Mouse (Mus musculus): ENCODE data around the gene Abcc8. TPM values are rescaled to one million over a fixed set of nuclear protein-coding genes. Genes with fewer than 3 reads are reported as not detected.

Gene Abcc8
- polyA plus RNA-seq (2012; fragmentation: generic; extraction: Trizol) = 0.34 TPM

- TF ChIP-seq REST (IDR thresholded peaks at IDR 0.05; ENCODE audit: insufficient read depth, insufficient read length) (no peak), POLR2AphosphoS2 (IDR thresholded peaks at IDR 0.05; ENCODE audit: insufficient read length, low read depth) (no peak), USF1 (IDR thresholded peaks at IDR 0.05; ENCODE audit: low read depth) (no peak), MYOG (IDR thresholded peaks at IDR 0.05; ENCODE audit: control insufficient read depth in 1 of 3, insufficient read depth in 1 of 3, insufficient read length in 2 of 3, low read depth in 2 of 3) (no peak), E2F4 (IDR thresholded peaks at IDR 0.05; ENCODE audit: insufficient read depth) (no peak), SRF (IDR thresholded peaks at IDR 0.05; ENCODE audit: control insufficient read depth, insufficient read length, low read depth) (no peak), TCF3 (IDR thresholded peaks at IDR 0.05; ENCODE audit: insufficient read length, low read depth) (no peak), POLR2A (IDR thresholded peaks at IDR 0.05; ENCODE audit: insufficient read length, low read depth) (no peak), CEBPB (IDR thresholded peaks at IDR 0.05; ENCODE audit: insufficient read depth, poor library complexity, severe bottlenecking) (no peak), MAX (IDR thresholded peaks at IDR 0.05; ENCODE audit: low read depth) (no peak), MYOD1 (IDR thresholded peaks at IDR 0.05; ENCODE audit: control insufficient read depth in 1 of 3, insufficient read length in 2 of 3, low read depth in 2 of 3) (no peak), TCF12 (IDR thresholded peaks at IDR 0.05; ENCODE audit: insufficient read depth, poor library complexity, severe bottlenecking) (no peak)
- H3K27me3 ChIP-seq (ENCODE audit: control insufficient read depth, insufficient read depth, insufficient read length) = peaks cover 60% of the 10 kb centered on the region
- no peaks in the 10 kb centered on the region for H3K79me2 ChIP-seq (ENCODE audit: control insufficient read depth, insufficient read depth)
- no peaks in the 10 kb centered on the region for H3K36me3 ChIP-seq (ENCODE audit: control insufficient read depth, insufficient read depth)
- no peak within 1 kb of the TSS for H3K4me3 ChIP-seq
- no peak within 1 kb of the TSS for H3ac ChIP-seq (ENCODE audit: control insufficient read depth, insufficient read length)
- H3K4me2 ChIP-seq (ENCODE audit: low read depth) = no peak within 1 kb of the TSS
Measured at GRCm38 (mm10) chr7:46179431-46180275, at the start of gene Abcc8. Gene Abcc8, minus strand, starts transcription at chr7:46180033.

GRCm38 (mm10) chr7:46226936-46227335, 47.1 kb upstream of the Abcc8 start:
- no peaks in the 10 kb centered on the region for H3K79me2 ChIP-seq (ENCODE audit: control insufficient read depth, insufficient read depth)
- no peak overlapping the region for H3K4me3 ChIP-seq
- H3ac ChIP-seq (ENCODE audit: control insufficient read depth, insufficient read length) = no peak overlapping the region
- H3K27me3 ChIP-seq (ENCODE audit: control insufficient read depth, insufficient read depth, insufficient read length) = peaks cover 53% of the 10 kb centered on the region
- H3K4me2 ChIP-seq (ENCODE audit: low read depth) = no peak overlapping the region
- TF ChIP-seq POLR2AphosphoS2 (IDR thresholded peaks at IDR 0.05; ENCODE audit: insufficient read length, low read depth) = no peak
- no peak for TF ChIP-seq MYOD1 (IDR thresholded peaks at IDR 0.05; ENCODE audit: control insufficient read depth in 1 of 3, insufficient read length in 2 of 3, low read depth in 2 of 3)
- no peak for TF ChIP-seq E2F4 (IDR thresholded peaks at IDR 0.05; ENCODE audit: insufficient read depth)
- no peaks in the 10 kb centered on the region for H3K36me3 ChIP-seq (ENCODE audit: control insufficient read depth, insufficient read depth)

- Histone ChIP-seq H3K79me2 (ENCODE audit: control insufficient read depth, insufficient read depth) (no peaks in the 10 kb centered on the region), H3K4me3 (no peak overlapping the region), H3K36me3 (ENCODE audit: control insufficient read depth, insufficient read depth) (no peaks in the 10 kb centered on the region), H3ac (ENCODE audit: control insufficient read depth, insufficient read length) (no peak overlapping the region), H3K27me3 (ENCODE audit: control insufficient read depth, insufficient read depth, insufficient read length) (peaks cover 60% of the 10 kb centered on the region), H3K4me2 (ENCODE audit: low read depth) (no peak overlapping the region)
- TF ChIP-seq MAX (IDR thresholded peaks at IDR 0.05; ENCODE audit: low read depth) = no peak
- no peak for TF ChIP-seq SRF (IDR thresholded peaks at IDR 0.05; ENCODE audit: control insufficient read depth, insufficient read length, low read depth)
- TF ChIP-seq REST (IDR thresholded peaks at IDR 0.05; ENCODE audit: insufficient read depth, insufficient read length) = no peak
- no peak for TF ChIP-seq TCF3 (IDR thresholded peaks at IDR 0.05; ENCODE audit: insufficient read length, low read depth)
- TF ChIP-seq USF1 (IDR thresholded peaks at IDR 0.05; ENCODE audit: low read depth) = no peak
- TF ChIP-seq CEBPB (IDR thresholded peaks at IDR 0.05; ENCODE audit: insufficient read depth, poor library complexity, severe bottlenecking) = no peak
Measured at GRCm38 (mm10) chr7:46226253-46226652, 46.4 kb upstream of the Abcc8 start.

GRCm38 (mm10) chr7:46220591-46221129, 40.8 kb upstream of the Abcc8 start:
- no peak overlapping the region for H3ac ChIP-seq (ENCODE audit: control insufficient read depth, insufficient read length)
- H3K4me3 ChIP-seq = no peak overlapping the region
- TF ChIP-seq MYOG (IDR thresholded peaks at IDR 0.05; ENCODE audit: control insufficient read depth in 1 of 3, insufficient read depth in 1 of 3, insufficient read length in 2 of 3, low read depth in 2 of 3) (no peak), POLR2AphosphoS2 (IDR thresholded peaks at IDR 0.05; ENCODE audit: insufficient read length, low read depth) (no peak), CEBPB (IDR thresholded peaks at IDR 0.05; ENCODE audit: insufficient read depth, poor library complexity, severe bottlenecking) (no peak), E2F4 (IDR thresholded peaks at IDR 0.05; ENCODE audit: insufficient read depth) (no peak), POLR2A (IDR thresholded peaks at IDR 0.05; ENCODE audit: insufficient read length, low read depth) (no peak), TCF12 (IDR thresholded peaks at IDR 0.05; ENCODE audit: insufficient read depth, poor library complexity, severe bottlenecking) (no peak), TCF3 (IDR thresholded peaks at IDR 0.05; ENCODE audit: insufficient read length, low read depth) (no peak), MAX (IDR thresholded peaks at IDR 0.05; ENCODE audit: low read depth) (no peak), MYOD1 (IDR thresholded peaks at IDR 0.05; ENCODE audit: control insufficient read depth in 1 of 3, insufficient read length in 2 of 3, low read depth in 2 of 3) (no peak), USF1 (IDR thresholded peaks at IDR 0.05; ENCODE audit: low read depth) (no peak), REST (IDR thresholded peaks at IDR 0.05; ENCODE audit: insufficient read depth, insufficient read length) (no peak)
- no peaks in the 10 kb centered on the region for H3K79me2 ChIP-seq (ENCODE audit: control insufficient read depth, insufficient read depth)
- no peaks in the 10 kb centered on the region for H3K36me3 ChIP-seq (ENCODE audit: control insufficient read depth, insufficient read depth)
- H3K4me2 ChIP-seq (ENCODE audit: low read depth) = no peak overlapping the region
- H3K27me3 ChIP-seq (ENCODE audit: control insufficient read depth, insufficient read depth, insufficient read length) = peaks cover 62% of the 10 kb centered on the region

- peaks cover 59% of the 10 kb centered on the region for H3K27me3 ChIP-seq (ENCODE audit: control insufficient read depth, insufficient read depth, insufficient read length)
Measured at GRCm38 (mm10) chr7:46218415-46218814, 38.6 kb upstream of the Abcc8 start.

More at GRCm38 (mm10) chr7:46218415-46218814, 38.6 kb upstream of the Abcc8 start:
- Histone ChIP-seq H3K79me2 (ENCODE audit: control insufficient read depth, insufficient read depth) (no peaks in the 10 kb centered on the region), H3ac (ENCODE audit: control insufficient read depth, insufficient read length) (no peak overlapping the region), H3K4me2 (ENCODE audit: low read depth) (no peak overlapping the region), H3K4me3 (no peak overlapping the region), H3K36me3 (ENCODE audit: control insufficient read depth, insufficient read depth) (no peaks in the 10 kb centered on the region)
- TF ChIP-seq E2F4 (IDR thresholded peaks at IDR 0.05; ENCODE audit: insufficient read depth) (no peak), POLR2AphosphoS2 (IDR thresholded peaks at IDR 0.05; ENCODE audit: insufficient read length, low read depth) (no peak), SRF (IDR thresholded peaks at IDR 0.05; ENCODE audit: control insufficient read depth, insufficient read length, low read depth) (no peak), TCF12 (IDR thresholded peaks at IDR 0.05; ENCODE audit: insufficient read depth, poor library complexity, severe bottlenecking) (no peak), REST (IDR thresholded peaks at IDR 0.05; ENCODE audit: insufficient read depth, insufficient read length) (no peak), MYOD1 (IDR thresholded peaks at IDR 0.05; ENCODE audit: control insufficient read depth in 1 of 3, insufficient read length in 2 of 3, low read depth in 2 of 3) (no peak), USF1 (IDR thresholded peaks at IDR 0.05; ENCODE audit: low read depth) (no peak), MYOG (IDR thresholded peaks at IDR 0.05; ENCODE audit: control insufficient read depth in 1 of 3, insufficient read depth in 1 of 3, insufficient read length in 2 of 3, low read depth in 2 of 3) (no peak), MAX (IDR thresholded peaks at IDR 0.05; ENCODE audit: low read depth) (no peak), TCF3 (IDR thresholded peaks at IDR 0.05; ENCODE audit: insufficient read length, low read depth) (no peak), CEBPB (IDR thresholded peaks at IDR 0.05; ENCODE audit: insufficient read depth, poor library complexity, severe bottlenecking) (no peak), POLR2A (IDR thresholded peaks at IDR 0.05; ENCODE audit: insufficient read length, low read depth) (no peak)
